Mouse (Mus musculus): ENCODE results near the gene Olfr786.

- TF ChIP-seq POLR2A (IDR thresholded peaks at IDR 0.05; ENCODE audit: control insufficient read depth, extremely low read depth, insufficient read depth, low read length, poor library complexity) = no peak
- TF ChIP-seq CTCF (IDR thresholded peaks at IDR 0.05; ENCODE audit: borderline replicate concordance, control insufficient read depth, extremely low read depth, insufficient read depth, low read length, poor library complexity) = no peak
Observed at GRCm38 (mm10) chr10:129470698-129471097, 43.6 kb downstream of the Olfr786 start, which contains the start of gene Olfr788.
